Mouse (Mus musculus) left cerebral cortex, postnatal 25 days (tissue): ENCODE results near the gene Ywhah. TPM values are rescaled to one million over a fixed set of nuclear protein-coding genes. Genes with fewer than 3 reads are reported as not detected.

ENCODE experiments used
- DNase-seq, 2 experiments: peaks; one replicate each; pipeline ENCODE4 v3.0.0; 2022; ENCODE audit warnings: low spot score in 2 of 2, mixed read lengths in 1 of 2
- intact Hi-C: fragments of 180-260 bp; cut with DNase I; formaldehyde crosslinking; loops from one replicate; pipeline ENCODE4 v1.15.1; 2025
- total RNA-seq, 2 experiments: library from RNA; stranded (reverse); gene quantifications; 2 replicates each; pipeline ENCODE4 v1.2.3; 2021

The Ywhah gene
- 1,000 to 10,000 TPM; 1,163 to 1,279 TPM for total RNA-seq

GRCm38 (mm10) chr5:33018561-33019425, at the start of gene Ywhah:
Gene Ywhah, plus strand, starts transcription at chr5:33018816.
- DNase-seq: peak; percentile 98 to 99
- intact Hi-C loops: loop anchor here (1.0 to 5.0 kb wide), 3 partner anchors 12 to 91 kb away; no protein-coding TSS in a partner anchor

DNA sequence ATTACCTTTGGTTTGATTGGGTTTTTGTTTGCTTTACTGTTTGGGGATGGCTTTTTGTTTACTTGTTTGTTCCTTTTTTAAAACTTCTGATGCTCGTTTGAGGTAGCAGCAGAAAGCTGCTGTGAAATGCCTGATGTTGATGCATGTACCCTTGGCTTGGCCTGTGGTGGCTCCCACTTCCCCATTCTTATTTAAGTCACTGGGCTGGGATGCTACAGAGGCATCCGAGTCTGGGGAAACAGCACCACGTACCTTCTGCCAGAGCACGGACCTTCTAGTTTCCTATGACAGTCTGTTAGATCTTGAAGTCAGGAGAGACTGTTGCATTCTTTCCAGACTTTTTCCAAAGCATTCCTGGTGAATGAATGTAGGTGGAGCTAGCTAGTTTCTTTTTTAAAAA, 42.1 kb upstream of the Ywhah start:
- DNase-seq: no peak
- intact Hi-C loops: no loop called here

GRCm38 (mm10) chr5:32977179-32977578, 41.4 kb upstream of the Ywhah start:
- intact Hi-C loops: no loop called here
- no peak for DNase-seq

DNA sequence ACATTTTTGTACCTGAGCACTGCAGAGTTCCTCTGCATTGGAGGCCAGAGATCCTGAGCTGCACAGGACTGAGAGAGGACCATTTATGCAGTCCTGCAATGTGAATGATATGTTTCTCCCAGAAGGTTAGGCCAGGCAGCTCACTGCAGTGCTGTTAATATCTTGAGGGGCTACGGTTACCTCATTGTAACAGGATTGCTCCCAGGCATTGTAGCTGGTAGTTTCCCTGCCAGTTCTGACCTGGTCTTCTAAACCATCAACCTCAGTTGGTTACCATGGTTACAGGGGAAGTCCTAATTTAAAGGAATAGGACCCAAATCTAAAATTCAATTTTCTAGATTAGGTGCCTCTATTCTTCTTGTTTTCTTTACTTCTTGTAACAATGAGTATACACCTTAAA, 33.2 kb upstream of the Ywhah start:
- intact Hi-C loops: no loop called here
- DNase-seq: no peak

DNA sequence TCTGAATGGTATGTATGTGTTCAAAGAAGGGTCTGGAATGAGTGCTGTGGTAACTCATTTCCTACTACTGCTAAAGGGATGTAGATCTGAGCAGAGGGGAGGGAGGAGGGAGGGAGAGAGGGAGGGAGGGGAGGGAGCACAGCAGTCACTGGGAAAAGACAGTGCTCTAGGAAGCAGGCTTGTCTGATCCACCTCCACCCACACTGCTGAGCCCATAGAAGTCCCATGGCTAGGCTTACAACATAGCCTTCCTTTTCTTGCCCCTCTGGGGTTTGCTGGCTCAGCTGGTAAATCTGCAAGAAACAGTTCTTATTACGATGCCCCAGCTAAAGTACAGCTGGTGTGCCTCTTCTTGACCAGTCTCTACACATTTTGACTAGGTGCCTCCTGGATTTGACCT, 30.7 kb upstream of the Ywhah start:
- DNase-seq: no peak
- intact Hi-C loops: no loop called here

DNA sequence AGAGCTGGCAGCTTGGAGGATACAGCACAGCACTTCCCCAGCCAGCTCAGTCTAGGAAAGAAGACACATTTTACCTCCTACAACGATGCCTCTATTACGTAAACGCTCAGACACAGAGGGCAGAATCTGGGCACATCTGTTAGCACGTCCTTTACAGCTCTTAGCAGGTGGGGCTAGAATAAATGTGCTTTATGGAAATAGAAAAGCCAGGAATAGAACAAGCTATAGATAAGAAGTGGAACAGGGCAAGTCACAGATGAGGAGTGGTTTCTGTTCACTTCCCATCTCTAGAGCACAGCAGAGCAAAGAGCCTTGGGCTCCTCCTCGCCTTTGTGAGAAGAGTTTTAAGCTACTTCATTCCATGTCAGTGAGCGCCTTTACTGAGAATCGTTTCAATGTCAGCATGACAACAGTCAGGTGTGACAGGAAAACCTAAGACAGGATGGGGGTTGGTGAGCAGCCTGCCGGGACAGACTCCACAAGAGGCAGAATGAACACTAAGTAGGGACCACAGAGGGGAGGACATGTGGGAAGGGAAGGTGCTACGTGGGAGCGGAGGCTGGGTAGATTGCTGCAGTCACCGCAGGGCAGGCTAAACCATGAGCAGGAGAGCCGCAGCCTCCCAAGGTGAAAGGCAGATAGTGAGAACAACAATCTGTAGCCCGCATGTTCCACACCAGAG, 28.5 kb upstream of the Ywhah start:
- intact Hi-C loops: loop anchor here (1.0 to 5.0 kb wide), 6 partner anchors 11 to 42 kb away; partner anchors contain the start of gene Ywhah
- peak; percentile 73 to 94 for DNase-seq

DNA sequence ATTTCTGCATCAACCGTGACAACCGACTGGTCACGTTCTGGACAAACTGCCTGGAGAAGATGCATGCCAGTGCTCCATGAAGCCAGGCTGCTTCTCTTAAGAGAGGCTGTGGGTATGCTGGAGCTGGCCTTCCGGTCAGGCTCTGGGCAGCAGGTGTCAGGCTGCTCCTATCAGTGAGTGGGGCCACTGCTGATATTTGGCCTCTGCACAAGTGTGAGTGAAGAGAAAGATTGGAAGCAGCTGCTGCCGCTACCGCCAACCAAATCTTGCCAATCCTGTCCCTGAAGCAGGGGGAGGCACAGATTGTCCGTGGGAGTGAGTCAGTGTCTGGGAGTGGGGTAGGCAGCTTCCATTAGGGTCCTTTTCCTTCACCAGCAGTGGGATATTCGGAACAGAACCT, 27.5 kb upstream of the Ywhah start:
- DNase-seq: peak; percentile 71 to 90
- intact Hi-C loops: loop anchor here (1.0 to 5.0 kb wide), 4 partner anchors 16 to 63 kb away; no protein-coding TSS in a partner anchor

GRCm38 (mm10) chr5:32994471-32994870, 24.1 kb upstream of the Ywhah start:
- peak in 1 of 2 experiments; percentile 33 for DNase-seq
- intact Hi-C loops: loop anchor here (5.0 kb wide), 1 partner anchor 38 kb away; no protein-coding TSS in a partner anchor

DNA sequence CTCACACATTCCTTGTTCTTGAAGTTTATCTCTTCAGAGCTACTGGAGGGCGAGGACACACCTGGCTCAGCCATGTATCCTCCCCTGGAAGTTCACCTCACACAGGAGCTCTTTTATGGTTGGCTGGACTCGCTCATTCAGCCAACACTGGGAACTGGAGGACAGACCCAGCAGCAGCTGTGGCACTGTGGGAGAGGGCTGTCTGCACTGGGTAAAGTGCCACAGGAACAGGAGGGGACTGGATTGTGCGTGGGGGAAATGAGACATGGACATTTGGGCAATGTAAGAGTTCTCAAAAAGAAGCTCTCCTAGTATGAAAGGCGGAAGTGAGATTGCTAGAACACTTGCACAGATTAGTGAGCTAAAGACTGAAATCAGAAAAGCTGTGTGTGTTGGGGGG, 22.9 kb upstream of the Ywhah start:
- intact Hi-C loops: no loop called here
- peak in 1 of 2 experiments; percentile 71 for DNase-seq

- intact Hi-C loops: no loop called here
- peak in 1 of 2 experiments; percentile 24 for DNase-seq
These were observed 22.1 kb upstream of the Ywhah start for GRCm38 (mm10) chr5:32996560-32996959.

DNA sequence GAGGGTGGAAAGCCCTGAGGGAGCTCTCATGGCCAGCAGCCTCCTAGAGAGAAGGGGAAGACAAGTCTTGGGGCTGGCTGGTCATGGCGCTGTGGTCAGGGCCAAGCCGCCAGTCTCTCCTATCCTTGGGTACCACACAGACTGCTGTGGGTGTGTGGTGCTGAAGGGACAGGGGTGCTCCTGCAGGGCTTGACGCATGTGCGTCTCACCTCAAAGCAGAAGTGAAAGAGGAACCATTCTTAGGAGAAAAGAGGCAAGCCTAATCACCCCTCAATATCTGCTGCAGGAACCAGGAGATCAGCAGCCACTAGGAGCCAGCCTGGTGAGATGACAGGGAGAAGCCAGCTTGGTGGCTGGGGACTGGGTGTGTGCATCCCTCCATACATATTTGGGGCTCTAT, 20.9 kb upstream of the Ywhah start:
- intact Hi-C loops: no loop called here

DNA sequence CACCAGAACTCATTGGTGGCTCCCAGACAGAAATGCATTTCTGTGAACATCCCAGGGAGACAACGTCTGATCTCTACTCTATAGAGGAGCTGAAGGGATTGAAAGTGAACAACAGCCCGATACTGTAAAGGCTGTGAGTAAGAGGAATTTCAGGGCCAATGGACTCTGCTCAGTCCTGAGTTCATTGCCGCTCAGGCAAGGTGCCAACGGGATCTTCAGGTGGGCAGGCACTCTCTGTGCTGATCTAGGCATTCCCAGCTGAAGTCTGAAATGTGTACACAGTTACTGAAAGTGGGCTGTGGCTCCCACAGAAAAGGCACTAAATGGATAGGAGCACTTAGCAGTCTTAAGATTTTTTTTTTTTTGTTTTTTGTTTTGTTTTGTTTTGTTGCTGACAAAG, 19.8 kb upstream of the Ywhah start:
- intact Hi-C loops: no loop called here
- no peak for DNase-seq

More for the DNA sequence above, 20.9 kb upstream of the Ywhah start:
- peak in 1 of 2 experiments; percentile 48 for DNase-seq

DNA sequence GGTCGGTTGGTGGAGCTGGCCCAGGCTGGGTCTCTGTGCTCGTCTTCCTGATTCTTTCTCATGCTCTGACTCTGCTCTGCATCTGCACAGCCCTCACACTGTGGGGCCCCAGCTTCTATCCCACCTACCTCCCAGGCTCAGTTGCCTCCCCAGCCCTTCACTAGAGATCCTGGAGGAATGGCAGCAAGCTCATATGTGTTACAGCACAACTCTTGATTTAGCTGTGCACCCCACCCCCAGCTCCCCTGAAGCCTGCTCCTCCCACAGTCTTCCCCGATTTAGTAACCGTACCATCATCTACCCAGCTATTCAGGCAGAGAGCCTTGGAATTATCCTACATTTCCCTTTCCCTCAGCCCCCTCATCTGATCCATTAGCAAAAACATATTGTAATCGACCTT, 17.5 kb upstream of the Ywhah start:
- intact Hi-C loops: loop anchor here (1.0 kb wide), 1 partner anchor 11 kb away; no protein-coding TSS in a partner anchor
- DNase-seq: peak; percentile 73 to 97

DNA sequence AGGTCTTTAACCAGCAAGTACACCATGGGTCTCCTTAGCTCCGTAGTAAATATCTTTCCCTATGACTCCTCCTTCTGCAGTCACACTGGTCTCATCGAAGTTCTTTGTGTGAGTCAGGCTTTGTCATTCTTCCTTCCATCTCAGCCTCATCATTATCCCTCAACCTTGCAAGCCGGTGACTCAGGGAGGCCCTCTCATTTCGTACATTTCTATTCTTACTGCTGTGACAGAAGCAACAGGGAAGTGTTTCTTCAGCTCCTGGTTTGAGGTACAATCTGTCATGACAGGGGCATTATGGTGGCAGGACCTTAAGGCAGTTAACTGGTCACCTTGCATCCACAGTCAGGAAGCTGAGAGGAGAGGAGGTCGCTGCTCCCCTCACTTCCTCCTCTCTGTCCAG, 15.8 kb upstream of the Ywhah start:
- intact Hi-C loops: no loop called here
- DNase-seq: peak in 1 of 2 experiments; percentile 69

- intact Hi-C loops: no loop called here
- DNase-seq: no peak
These were observed 15.1 kb upstream of the Ywhah start for GRCm38 (mm10) chr5:33003500-33003899.

- intact Hi-C loops: no loop called here
- no peak for DNase-seq
These were observed 14.5 kb upstream of the Ywhah start for GRCm38 (mm10) chr5:33004110-33004509.

- intact Hi-C loops: loop anchor here (1.0 to 2.0 kb wide), 2 partner anchors 13 to 15 kb away; partner anchors contain the start of gene Ywhah
- peak in 1 of 2 experiments; percentile 86 for DNase-seq
These were observed 13.0 kb upstream of the Ywhah start for GRCm38 (mm10) chr5:33005442-33006145.

DNA sequence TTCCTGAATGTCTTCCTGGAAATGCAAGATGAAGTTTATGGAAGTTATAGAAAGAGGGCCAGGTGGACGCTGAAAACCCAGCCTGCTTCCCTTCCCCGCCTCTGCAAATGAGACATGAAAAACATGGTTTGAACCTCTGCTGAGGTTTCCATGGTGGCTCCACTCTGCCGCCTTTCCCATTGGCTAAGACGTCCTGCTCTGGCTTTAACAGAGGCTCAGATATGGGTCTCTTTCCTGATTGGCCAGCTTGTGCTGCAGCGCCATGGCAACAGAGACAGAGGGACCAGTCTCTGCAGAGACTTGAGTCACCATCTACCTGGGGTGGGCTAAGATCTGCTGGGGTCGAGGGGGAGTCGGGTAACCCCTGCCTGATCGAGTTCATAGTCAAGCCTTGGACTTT, 11.9 kb upstream of the Ywhah start:
- intact Hi-C loops: loop anchor here (1.0 to 2.0 kb wide), 2 partner anchors 12 to 16 kb away; partner anchors contain the start of gene Ywhah
- DNase-seq: peak; percentile 80 to 96

GRCm38 (mm10) chr5:33007371-33007770, 11.2 kb upstream of the Ywhah start:
- intact Hi-C loops: loop anchor here (2.0 kb wide), 1 partner anchor 17 kb away; no protein-coding TSS in a partner anchor
- DNase-seq: no peak

DNA sequence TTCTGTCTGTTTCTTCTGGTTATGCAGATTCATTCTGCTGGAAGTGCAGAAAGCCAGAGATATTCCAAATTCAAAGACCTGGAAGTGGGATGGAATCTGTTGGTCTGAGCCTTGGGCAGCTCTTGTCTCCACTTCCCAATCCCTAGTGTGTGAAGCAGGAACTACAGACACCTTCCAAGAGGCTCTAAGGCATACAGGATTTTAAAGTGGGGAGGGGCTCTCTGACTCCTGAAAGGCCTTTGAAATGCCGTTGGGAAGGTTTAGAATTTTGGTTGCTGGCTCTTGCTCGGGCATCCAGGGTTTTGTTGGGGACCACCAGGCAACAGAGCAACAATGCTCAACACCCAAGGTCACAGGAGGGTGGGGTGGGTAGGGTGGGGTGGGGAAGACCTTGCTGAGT, 9.3 kb upstream of the Ywhah start:
- no peak for DNase-seq
- intact Hi-C loops: no loop called here
